Mouse (Mus musculus) MN1 (cell line): Measurements from ENCODE around the gene C2cd4d.

Experiments
- DNase-seq: peaks from one replicate; pipeline ENCODE4 v3.0.0-alpha.2; 2016; ENCODE audit warnings: low spot score

Gene C2cd4d

GRCm38 (mm10) chr3:94362138-94362537 lies at the start of gene C2cd4d:
C2cd4d (plus strand) TSS chr3:94362438.
- no peak for DNase-seq

GRCm38 (mm10) chr3:94328681-94329080 lies 33.6 kb upstream of the C2cd4d start:
- peak; percentile 42 for DNase-seq

- DNase-seq, result no peak
Measured at GRCm38 (mm10) chr3:94334442-94334841, 27.8 kb upstream of the C2cd4d start.

DNA sequence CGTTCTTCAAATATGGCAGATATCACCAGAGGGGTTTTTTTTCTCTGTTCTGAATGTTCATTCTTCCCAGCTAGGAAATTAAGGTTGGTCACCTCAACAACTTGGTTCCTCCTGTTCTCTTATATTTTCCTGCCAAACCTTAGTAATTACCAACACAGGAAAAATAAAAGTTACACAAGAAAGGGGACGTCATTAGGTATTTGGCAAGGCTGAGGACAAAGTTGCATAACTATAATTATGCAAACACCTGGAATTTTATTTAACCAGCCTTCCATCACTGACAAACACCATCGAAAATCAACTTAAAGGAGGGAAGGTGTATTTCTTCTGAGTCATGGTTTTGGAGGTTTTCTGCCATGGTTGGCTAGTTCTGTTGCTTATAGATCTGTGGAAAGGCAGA lies 23.7 kb upstream of the C2cd4d start:
- DNase-seq, result no peak

DNA sequence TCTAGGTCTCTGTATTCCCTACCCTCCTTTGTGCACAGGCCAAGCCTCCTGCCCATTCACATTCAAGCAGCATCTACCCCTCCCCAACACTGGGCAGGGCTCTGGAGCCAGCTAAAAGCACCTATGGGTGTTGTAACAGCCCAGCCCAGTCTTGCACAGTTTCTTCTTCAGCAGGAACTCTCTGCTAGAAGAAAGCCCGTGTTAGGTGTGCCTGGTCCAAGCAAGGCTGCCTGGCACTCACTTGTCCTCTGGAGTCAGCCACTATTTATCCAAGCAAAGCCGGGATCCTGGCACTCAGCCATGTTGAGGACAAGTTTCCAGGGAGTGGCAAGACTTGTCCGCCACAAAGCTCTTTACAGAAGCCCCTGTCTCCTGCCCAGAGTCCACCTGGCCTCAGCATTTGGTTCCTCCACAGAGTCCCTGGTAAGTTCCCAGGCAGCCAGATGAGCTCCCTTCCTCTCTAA lies 20.2 kb upstream of the C2cd4d start, which contains the start of gene Them5:
Gene Them5, plus strand, starts transcription at position 141 of the 464 bp plus-strand sequence.
- peak; percentile 67 for DNase-seq

GRCm38 (mm10) chr3:94342552-94342951 lies 19.7 kb upstream of the C2cd4d start:
- peak; percentile 63 for DNase-seq

DNA sequence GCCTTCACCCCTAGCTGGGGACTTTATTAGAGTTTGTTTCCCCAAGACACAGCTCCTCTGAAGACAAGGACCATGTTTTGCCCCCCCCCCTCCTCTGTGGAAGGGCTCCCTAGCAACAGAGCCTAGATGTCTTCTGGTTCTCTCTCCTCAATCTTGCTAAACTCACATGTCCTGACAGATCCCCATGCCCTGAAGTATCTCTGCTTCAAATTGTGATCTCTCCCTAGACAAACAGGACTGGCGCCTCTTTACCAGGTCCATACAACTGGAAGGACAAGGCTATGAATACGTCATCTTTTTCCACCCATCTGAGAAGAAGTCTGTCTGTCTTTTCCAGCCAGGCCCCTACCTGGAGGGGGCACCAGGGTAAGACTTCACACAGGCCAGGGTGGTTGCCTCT lies 18.1 kb upstream of the C2cd4d start:
- no peak for DNase-seq

- no peak for DNase-seq
Measured at GRCm38 (mm10) chr3:94344897-94345296, 17.3 kb upstream of the C2cd4d start.

DNA sequence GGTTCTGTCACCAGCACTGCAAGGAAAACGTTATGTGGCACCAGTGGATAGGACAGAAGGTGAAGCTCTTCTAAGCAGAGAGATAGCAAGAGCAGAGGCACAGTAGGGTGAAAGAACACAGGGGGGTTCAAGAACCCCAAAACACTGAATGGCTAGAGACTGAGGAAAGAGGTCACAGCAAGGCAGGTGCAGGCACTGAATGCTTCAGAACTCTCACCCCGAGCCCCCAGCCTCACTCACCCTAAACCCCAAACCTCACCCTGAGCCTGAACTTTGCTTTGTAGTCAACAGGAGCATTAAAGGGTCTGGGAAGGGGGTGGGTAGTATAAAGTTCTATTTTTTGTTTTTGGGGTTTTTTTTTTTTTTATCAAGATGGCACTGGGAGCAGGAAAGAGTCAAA lies 14.1 kb upstream of the C2cd4d start:
- no peak for DNase-seq

DNA sequence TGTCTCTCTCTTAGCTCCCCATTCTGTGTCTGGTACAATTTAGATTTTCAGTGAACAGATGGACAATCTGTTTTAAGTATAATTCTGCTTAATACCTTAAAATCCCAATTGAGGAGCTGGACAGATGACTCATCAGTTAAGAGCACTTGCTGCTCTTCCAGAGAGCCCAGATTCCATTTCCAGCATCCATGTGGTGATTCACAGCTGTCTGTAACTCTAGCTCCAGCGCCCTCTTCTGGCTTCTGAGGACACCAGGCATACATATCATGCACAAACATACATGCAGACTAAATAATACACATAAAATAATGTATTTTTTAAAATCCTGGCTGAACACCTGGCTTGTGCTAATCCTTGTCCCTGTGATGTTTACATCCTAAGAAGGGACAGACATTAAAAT lies 1.4 kb upstream of the C2cd4d start:
- DNase-seq, result peak; percentile 89

- DNase-seq, result no peak
Measured at GRCm38 (mm10) chr3:94363291-94364153, 1.3 kb downstream of the C2cd4d start.

- DNase-seq, result no peak
Measured at GRCm38 (mm10) chr3:94364154-94364526, 1.9 kb downstream of the C2cd4d start.

DNA sequence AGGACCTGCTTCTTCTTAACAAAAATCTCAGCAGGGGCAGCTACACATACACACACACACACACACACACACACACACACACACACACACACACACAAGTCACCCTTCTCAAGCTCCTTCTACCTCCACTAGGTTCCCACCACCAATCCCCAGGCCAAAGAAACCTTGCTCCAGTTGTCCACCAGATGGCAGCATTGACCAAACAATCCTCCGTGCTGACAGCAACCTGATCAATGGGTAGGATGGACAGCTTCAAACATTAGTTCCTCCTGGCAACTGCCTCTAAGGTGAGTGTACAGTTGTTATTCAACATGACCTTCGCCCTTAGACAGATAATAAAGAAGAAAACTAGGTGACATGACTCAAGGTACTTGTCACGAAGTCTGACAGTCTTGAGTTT lies 4.5 kb downstream of the C2cd4d start:
- peak; percentile 85 for DNase-seq

GRCm38 (mm10) chr3:94367511-94367910 lies 5.3 kb downstream of the C2cd4d start:
- no peak for DNase-seq

GRCm38 (mm10) chr3:94368631-94369030 lies 6.4 kb downstream of the C2cd4d start:
- no peak for DNase-seq

GRCm38 (mm10) chr3:94369709-94370108 lies 7.5 kb downstream of the C2cd4d start:
- DNase-seq, result no peak

GRCm38 (mm10) chr3:94371637-94372036 lies 9.4 kb downstream of the C2cd4d start:
- DNase-seq, result peak; percentile 96

GRCm38 (mm10) chr3:94372038-94372437 lies 9.8 kb downstream of the C2cd4d start:
- DNase-seq, result no peak

DNA sequence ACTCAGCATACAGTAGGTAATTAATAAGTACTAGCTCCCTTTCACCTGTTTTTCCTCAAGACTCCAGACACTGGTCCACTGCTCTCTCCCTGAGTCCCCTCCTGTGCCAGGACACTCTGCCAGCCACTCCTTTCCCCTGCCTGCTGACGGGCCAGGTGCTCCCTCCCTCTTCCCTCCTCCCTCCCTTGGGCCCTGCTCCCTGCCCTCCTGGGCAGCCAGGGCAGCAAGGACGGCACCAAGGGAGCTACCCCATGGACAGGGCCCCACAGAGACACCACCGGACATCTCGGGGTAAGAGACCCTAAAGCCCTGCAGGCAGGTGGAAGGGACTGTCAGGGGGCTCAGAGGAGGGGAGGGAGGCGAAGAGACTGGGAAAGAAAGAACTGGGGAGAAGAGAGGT lies 10.4 kb downstream of the C2cd4d start, which contains the start of gene Rorc:
Gene Rorc, plus strand, starts transcription at position 154 of the 400 bp plus-strand sequence.
- peak; percentile 71 for DNase-seq

DNA sequence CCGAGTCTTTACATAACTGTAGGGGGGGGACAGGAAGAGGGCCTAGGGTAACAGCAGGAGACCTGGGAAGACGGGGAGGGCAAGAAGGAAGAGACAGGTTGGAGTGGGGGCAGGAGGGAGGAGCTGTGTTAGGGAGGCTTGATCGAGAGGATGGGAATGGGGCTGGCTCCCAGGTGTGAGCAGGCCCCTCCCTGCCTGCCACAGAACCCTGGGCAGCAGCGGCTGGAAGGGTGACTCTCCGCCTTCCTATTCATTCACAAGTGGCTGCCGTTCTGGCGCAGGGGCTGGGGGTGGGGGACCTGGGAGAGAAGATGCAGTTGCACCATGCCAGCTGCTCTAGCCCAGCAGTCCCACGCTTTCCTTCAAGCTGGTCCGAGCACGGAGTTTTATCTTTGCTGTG lies 10.9 kb downstream of the C2cd4d start:
- peak; percentile 54 for DNase-seq

- peak; percentile 87 for DNase-seq
Measured at GRCm38 (mm10) chr3:94373597-94374011, 11.4 kb downstream of the C2cd4d start.

DNA sequence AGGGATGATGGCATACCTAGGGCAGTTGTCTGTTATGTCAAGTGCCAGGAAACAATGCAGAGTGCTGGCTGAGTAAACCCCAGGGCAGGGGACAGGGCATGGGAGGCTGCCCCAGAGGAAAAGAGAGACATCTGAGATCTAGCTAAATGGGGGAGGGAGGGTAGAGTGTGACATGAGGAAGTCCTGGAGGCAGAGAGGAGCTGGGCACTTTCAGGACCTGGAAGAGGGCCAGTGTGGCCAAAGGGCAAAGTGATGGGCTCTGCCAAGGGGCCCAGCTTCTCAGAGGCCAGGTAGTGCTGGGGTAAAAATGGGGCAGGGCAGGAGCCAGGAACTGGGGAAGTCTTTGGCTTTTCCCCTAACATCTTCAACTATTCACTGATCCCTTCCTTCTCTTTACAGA lies 12.4 kb downstream of the C2cd4d start:
- no peak for DNase-seq

DNA sequence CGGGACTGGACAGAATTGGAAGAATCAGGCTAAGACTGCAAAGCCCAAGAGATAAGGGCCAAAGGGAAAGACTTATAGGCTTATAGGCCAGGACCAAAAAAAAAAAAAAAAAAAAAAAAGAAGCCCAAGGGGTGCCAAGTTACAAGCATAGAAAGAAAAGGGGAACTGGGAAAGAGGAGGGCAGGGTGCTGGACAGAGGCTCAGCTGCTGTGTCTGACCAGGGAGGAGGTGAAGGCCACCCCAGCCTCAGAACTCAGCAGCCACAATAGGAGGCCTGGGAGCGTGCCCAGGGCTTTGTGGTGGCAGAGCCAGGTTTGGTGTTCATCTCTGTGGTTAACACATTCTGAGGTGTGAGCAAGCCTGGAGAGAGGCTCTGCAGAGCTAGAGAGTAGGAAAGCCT lies 12.9 kb downstream of the C2cd4d start:
- DNase-seq, result no peak

- no peak for DNase-seq
Measured at GRCm38 (mm10) chr3:94375861-94376260, 13.6 kb downstream of the C2cd4d start.
